Mouse (Mus musculus) T-helper 1 cell (primary cell): Measurements from ENCODE around the gene Lrrfip1.

ENCODE experiments used
- in situ Hi-C: fragments of 300-600 bp; cut with MboI, MseI; formaldehyde crosslinking; loops from one replicate; pipeline ENCODE4 v1.15.1; 2025; ENCODE audit warnings: high pct_unique_total_duplicates

Lrrfip1 gene

DNA sequence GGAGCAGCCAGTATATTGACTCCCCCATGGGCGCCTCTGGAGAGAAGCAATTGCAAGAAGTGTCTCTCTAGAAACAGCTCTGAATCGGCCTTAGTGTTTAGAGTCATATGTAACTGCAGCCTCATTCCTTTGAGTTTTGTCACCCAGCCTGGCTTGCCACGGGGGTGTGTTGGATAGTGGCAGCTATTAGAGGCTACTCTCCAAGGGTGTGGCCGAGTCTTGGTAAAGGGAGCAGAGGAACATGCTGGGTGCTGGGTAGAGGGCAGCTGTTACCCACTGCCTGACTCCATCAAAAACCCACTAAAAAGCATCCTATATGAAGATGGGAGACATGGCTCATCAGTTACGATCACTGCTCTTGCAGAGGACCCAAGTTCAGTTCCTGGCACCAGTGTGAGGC is 24.7 kb downstream of the Lrrfip1 start:
- in situ Hi-C loops: no loop called here

DNA sequence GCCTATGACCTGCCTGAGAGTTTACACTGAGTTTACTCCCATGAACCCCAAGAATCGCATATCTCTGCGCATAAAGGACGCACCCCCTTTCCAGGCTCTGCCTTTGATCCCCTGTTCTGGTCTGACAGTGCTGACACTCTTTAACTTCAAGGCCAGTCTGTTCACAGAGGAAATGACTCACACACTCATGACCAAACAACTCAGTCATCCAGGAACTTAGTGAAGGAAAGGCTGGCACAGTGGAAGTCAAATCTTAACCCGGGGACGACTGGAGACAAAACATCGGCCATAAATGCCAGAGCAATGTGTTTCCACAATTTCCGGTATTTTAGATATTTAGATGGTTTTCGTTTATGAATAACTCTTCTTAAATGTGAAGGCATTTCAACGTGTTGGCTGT is 25.4 kb downstream of the Lrrfip1 start:
- in situ Hi-C loops: no loop called here

GRCm38 (mm10) chr1:91024464-91024863 is 25.9 kb downstream of the Lrrfip1 start:
- in situ Hi-C loops: no loop called here

DNA sequence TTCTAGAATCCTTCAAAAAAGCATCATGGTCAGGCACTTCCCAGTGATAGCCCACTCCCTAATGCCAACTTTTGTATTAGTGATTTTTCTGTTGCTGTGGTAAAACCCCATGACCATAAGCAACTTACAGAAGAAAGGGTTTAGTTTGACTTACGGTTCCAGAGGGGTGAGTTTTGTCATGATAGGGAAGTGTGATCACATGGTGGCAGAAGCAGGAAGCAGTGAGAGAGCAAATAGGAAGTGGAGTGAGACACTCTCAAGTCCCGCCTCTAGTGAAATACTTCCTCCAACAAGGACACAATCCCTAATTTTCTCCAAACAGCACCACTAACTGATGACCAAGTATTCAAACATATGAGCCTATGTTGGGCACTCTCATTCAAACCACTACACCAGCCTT is 28.4 kb downstream of the Lrrfip1 start:
- in situ Hi-C loops: no loop called here

GRCm38 (mm10) chr1:91030383-91030782 is 31.8 kb downstream of the Lrrfip1 start:
- in situ Hi-C loops: no loop called here

- in situ Hi-C loops: no loop called here
Measured at GRCm38 (mm10) chr1:91031547-91031946, 33.0 kb downstream of the Lrrfip1 start.

GRCm38 (mm10) chr1:91032393-91032971 is 33.9 kb downstream of the Lrrfip1 start:
- in situ Hi-C loops: no loop called here

DNA sequence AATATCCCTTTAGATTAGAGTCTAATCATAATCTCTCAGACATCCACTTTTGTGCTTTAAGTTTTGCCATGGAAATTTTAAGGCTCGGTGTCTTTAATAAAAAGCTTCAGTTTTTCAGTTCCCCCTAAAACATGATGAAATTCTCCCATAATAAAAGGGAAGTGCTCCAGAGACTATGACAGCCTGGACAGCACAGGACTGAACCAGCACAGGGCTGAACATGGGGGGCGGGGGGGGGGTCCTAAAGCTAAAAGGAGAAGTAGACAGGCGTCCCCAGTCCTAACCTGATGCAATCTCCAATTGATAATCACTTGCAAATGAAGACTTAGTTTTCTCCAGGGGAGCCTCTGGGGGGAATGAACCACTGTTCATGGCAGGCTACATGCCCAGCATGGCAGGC is 36.0 kb downstream of the Lrrfip1 start:
- in situ Hi-C loops: no loop called here

- in situ Hi-C loops: no loop called here
Measured at GRCm38 (mm10) chr1:91035266-91035665, 36.7 kb downstream of the Lrrfip1 start.

DNA sequence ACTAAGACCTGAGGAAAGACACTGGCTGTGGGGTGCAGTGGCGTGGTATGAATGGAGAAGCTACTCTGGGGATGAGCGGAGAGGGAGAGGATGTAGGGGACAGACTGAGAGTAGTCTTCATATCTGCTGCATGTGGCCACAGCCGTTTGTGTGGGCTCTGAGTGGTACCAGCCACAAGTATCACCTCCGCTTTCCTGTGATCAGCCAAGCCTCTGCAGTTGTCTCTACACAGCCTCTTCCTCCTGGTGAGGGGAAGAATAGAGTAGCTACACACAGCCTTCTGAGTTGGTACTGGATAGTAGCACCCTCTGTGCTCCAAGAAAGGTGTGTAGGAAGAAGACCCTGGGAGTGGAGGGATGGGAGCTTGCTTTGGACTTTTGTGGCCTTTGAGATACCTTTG is 38.7 kb downstream of the Lrrfip1 start:
- in situ Hi-C loops: no loop called here

- in situ Hi-C loops: no loop called here
Measured at GRCm38 (mm10) chr1:91038010-91038409, 39.5 kb downstream of the Lrrfip1 start.

DNA sequence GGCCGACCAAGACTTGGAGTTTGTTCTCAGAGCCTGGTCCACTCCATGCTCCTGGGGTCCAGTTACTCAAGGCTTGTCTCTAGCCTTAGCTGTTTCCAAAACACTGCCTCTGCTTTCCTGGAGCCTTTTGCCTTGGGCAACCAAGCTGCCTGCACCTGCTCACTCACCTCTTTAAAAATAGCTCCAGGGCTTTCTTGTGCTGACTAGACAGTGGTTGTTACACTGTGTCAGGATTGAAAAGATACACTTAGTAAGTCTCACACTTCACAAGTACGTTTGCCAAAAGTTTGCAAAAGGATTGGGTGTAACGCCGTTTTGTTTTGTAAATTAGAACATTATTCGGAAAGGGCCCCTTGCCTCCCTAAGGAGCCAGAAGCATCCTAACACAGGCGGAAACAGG is 40.0 kb downstream of the Lrrfip1 start:
- in situ Hi-C loops: no loop called here

GRCm38 (mm10) chr1:91041605-91042004 is 43.1 kb downstream of the Lrrfip1 start:
- in situ Hi-C loops: loop anchor here (5.0 kb wide), 1 partner anchor 69 kb away; no protein-coding TSS in a partner anchor

DNA sequence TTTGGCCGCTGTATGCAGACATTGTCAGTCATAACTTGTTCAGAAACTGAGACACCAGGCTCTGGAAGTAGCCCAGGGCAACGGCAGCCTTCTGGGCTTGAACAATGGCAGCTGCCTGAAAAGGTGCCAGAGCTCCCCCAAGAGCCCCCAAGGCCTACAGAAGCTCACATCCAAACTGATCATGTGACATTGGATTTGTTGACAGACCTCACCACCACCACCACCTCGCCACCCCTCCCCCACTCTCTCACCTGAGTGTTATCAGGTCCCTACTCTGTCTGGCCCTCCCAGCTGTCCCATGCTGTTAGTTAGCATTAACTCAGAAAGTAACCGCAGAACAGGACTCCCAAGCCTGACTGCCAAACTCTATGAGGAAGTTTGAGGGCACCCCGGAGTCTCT is 44.7 kb downstream of the Lrrfip1 start:
- in situ Hi-C loops: loop anchor here (5.0 kb wide), 1 partner anchor 71 kb away; no protein-coding TSS in a partner anchor

- in situ Hi-C loops: loop anchor here (5.0 kb wide), 1 partner anchor 72 kb away; no protein-coding TSS in a partner anchor
Measured at GRCm38 (mm10) chr1:91044176-91044575, 45.6 kb downstream of the Lrrfip1 start.

- in situ Hi-C loops: loop anchor here (5.0 kb wide), 1 partner anchor 72 kb away; no protein-coding TSS in a partner anchor
Measured at GRCm38 (mm10) chr1:91044648-91045047, 46.1 kb downstream of the Lrrfip1 start.

DNA sequence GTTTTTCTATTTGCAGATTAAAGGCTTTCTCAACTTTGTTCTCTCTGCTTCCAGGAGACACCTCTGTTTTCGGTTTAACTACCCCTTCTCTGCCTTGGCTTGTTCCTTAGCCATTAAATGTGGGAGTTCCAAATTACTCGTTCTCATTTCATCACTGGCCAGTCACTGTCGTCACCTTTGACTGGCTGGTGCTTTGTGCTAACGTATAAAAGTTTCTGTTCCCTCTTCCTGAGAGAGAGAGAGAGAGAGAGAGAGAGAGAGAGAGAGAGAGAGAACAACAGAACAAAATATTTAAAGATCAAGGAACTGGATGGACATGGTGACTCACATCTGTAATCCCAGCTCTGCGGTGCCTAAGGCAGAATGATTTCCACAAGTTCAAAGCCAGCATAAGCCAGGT is 47.7 kb downstream of the Lrrfip1 start:
- in situ Hi-C loops: no loop called here

DNA sequence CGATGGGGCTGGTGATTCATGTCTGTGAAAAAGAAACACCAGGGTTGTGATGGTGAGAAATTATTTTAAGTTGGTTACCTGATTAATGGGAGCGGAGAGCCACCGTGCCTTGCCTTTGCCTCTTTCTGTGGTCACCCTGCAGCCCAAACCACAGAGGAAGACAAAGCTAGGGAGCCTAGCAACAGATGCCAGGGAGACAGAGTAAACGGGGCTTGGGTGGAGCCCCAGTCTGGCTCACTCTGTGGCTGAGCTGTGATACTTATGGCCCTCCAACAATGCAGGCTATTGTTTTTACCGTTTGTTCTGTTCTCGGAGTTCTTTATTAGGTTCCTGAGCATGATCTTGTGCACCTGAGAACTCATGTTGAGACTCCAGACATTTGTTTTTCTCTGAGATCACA is 50.8 kb downstream of the Lrrfip1 start:
- in situ Hi-C loops: no loop called here

GRCm38 (mm10) chr1:91051461-91052094 is 53.0 kb downstream of the Lrrfip1 start:
- in situ Hi-C loops: no loop called here

GRCm38 (mm10) chr1:91052747-91053181 is 54.2 kb downstream of the Lrrfip1 start:
- in situ Hi-C loops: no loop called here

GRCm38 (mm10) chr1:91053218-91054073 is 54.9 kb downstream of the Lrrfip1 start:
- in situ Hi-C loops: no loop called here

GRCm38 (mm10) chr1:91054074-91054471 is 55.5 kb downstream of the Lrrfip1 start:
- in situ Hi-C loops: no loop called here
